Mouse (Mus musculus): ENCODE data around the gene Crnkl1. TPM values are rescaled to one million over a fixed set of nuclear protein-coding genes. Genes with fewer than 3 reads are reported as not detected.
"Not testable (repeated sequence)": the region's sequence is repeated elsewhere in the genome, so short reads cannot be mapped to it uniquely, and the experiment has no call there.

The Crnkl1 gene
- total RNA-seq, 2 experiments from 2014 or later = 17.5 to 18.7 TPM

- not testable (repeated sequence) for DNase-seq
Observed at GRCm38 (mm10) chr2:145905884-145906283, 28.9 kb downstream of the Crnkl1 start.

- no peak for DNase-seq
Observed at GRCm38 (mm10) chr2:145905156-145905555, 29.7 kb downstream of the Crnkl1 start.

- no peak for DNase-seq
Observed at GRCm38 (mm10) chr2:145903983-145904616, 30.7 kb downstream of the Crnkl1 start.

- DNase-seq = peak; percentile 93
Observed at GRCm38 (mm10) chr2:145903061-145903901, 31.5 kb downstream of the Crnkl1 start.

- no peak for DNase-seq
Observed at GRCm38 (mm10) chr2:145901861-145902260, 33.0 kb downstream of the Crnkl1 start, which contains the start of gene Naa20. TSS of gene Naa20 (plus strand) at chr2:145902099.

- not testable (repeated sequence) for DNase-seq
Observed at GRCm38 (mm10) chr2:145900318-145900717, 34.5 kb downstream of the Crnkl1 start.

- DNase-seq = no peak
Observed at GRCm38 (mm10) chr2:145898106-145898505, 36.7 kb downstream of the Crnkl1 start.

- DNase-seq = no peak
Observed at GRCm38 (mm10) chr2:145893756-145894155, 41.1 kb downstream of the Crnkl1 start.

GRCm38 (mm10) chr2:145890571-145890970 is 44.2 kb downstream of the Crnkl1 start:
- DNase-seq = no peak

GRCm38 (mm10) chr2:145888766-145889480 is 45.9 kb downstream of the Crnkl1 start:
- no peak for DNase-seq

- peak; percentile 71 for DNase-seq
Observed at GRCm38 (mm10) chr2:145887937-145888765, 46.7 kb downstream of the Crnkl1 start.

GRCm38 (mm10) chr2:145884913-145885785 is 49.7 kb downstream of the Crnkl1 start:
- DNase-seq = peak; percentile 45

- no peak for DNase-seq
Observed at GRCm38 (mm10) chr2:145884036-145884912, 50.5 kb downstream of the Crnkl1 start.

GRCm38 (mm10) chr2:145882398-145882797 is 52.4 kb downstream of the Crnkl1 start:
- no peak for DNase-seq

- no peak for DNase-seq
Observed at GRCm38 (mm10) chr2:145881932-145882331, 52.9 kb downstream of the Crnkl1 start.

GRCm38 (mm10) chr2:145880887-145881747 is 53.7 kb downstream of the Crnkl1 start:
- no peak for DNase-seq

- no peak for DNase-seq
Observed at GRCm38 (mm10) chr2:145877191-145877590, 57.6 kb downstream of the Crnkl1 start.

- no peak for DNase-seq
Observed at GRCm38 (mm10) chr2:145874879-145875482, 59.8 kb downstream of the Crnkl1 start.

GRCm38 (mm10) chr2:145873953-145874352 is 60.9 kb downstream of the Crnkl1 start:
- no peak for DNase-seq

All from heart, postnatal 4 days (tissue).